Mouse (Mus musculus): ENCODE data around the gene Ubr3. TPM values are rescaled to one million over a fixed set of nuclear protein-coding genes. Genes with fewer than 3 reads are reported as not detected.

Gene Ubr3
- total and polyA plus RNA-seq, 3 experiments = 10.1 to 188 (median 25.3) TPM

DNA sequence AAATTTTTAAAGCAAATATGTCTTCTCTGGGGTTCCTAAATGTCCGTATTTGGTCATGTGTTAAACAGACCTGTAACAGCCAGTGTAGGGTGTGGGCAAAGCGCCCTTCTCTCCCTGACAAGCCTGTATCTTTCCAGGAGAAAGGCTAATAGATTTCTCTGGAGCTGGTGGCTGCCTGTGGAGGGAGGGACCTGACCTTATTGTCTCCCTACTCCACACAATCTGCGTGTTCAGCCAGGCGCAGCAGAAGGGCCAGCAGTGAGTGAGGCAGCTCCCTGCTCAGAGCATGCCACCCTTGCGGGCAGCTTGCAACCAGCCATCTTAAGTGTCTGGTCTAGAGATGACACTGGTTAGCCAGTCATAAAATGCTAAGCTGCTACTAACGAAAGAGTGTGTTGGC, 147.4 kb downstream of the Ubr3 start:
- no peaks in the 10 kb centered on the region for H3K9me3 ChIP-seq (replicated peaks; ENCODE audit: insufficient read depth, low read length)
- no peak overlapping the region for H3K9ac ChIP-seq (ENCODE audit: control insufficient read depth, low read depth, low read length, poor library complexity, severe bottlenecking)
- TF ChIP-seq MYB (IDR thresholded peaks at IDR 0.05; ENCODE audit: low read depth, low read length) (no peak), SIN3A (IDR thresholded peaks at IDR 0.05; ENCODE audit: low read length) (no peak)
- no peak for DNase-seq (ENCODE audit: low read depth, low spot score)
- H3K36me3 ChIP-seq (ENCODE audit: control insufficient read depth in 1 of 2, insufficient read depth in 2 of 2, low read length in 2 of 2) = no peaks in the 10 kb centered on the region
- H3K4me1 ChIP-seq (ENCODE audit: control insufficient read depth in 1 of 2, insufficient read depth in 2 of 2, low read length in 2 of 2) = no peaks in the 10 kb centered on the region
- H3K4me3 ChIP-seq (ENCODE audit: control insufficient read depth in 1 of 2, insufficient read depth in 1 of 2, low read depth in 2 of 2, low read length in 2 of 2) = no peak overlapping the region
- no peaks in the 10 kb centered on the region; a peak in 1 of 4 replicates for H3K27me3 ChIP-seq (ENCODE audit: control insufficient read depth in 1 of 2, insufficient read depth in 2 of 2, low read length in 2 of 2)
- H3K27ac ChIP-seq (ENCODE audit: control insufficient read depth, low read depth, low read length) = no peak overlapping the region
- no peaks in the 10 kb centered on the region for H3K79me2 ChIP-seq (ENCODE audit: control insufficient read depth, insufficient read depth, low read length, poor library complexity)

DNA sequence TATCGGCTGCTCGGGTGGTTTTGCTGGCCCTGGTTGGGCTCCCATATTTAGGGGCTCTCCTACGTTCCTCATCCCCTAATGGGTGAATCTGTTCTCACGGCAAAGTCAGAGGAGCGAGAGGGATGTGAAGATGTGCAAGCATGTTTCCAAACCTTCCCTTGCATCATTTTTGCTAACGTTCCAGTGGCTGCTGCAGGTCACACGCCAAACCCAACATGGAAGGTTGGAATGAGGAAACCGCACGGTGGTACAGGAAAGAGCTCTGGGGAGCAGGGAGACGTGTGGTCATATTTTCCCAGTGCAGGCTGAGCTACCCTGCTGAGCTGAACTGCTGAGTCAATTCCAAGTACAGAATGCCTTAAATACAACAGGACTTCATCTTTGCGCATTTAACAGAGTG, 150.8 kb downstream of the Ubr3 start:
- DNase-seq (ENCODE audit: low read depth, low spot score) = no peak
- no peaks in the 10 kb centered on the region for H3K79me2 ChIP-seq (ENCODE audit: control insufficient read depth, insufficient read depth, low read length, poor library complexity)
- no peaks in the 10 kb centered on the region; a peak in 2 of 4 replicates for H3K27me3 ChIP-seq (ENCODE audit: control insufficient read depth in 1 of 2, insufficient read depth in 2 of 2, low read length in 2 of 2)
- no peak overlapping the region for H3K9ac ChIP-seq (ENCODE audit: control insufficient read depth, low read depth, low read length, poor library complexity, severe bottlenecking)
- H3K27ac ChIP-seq (ENCODE audit: control insufficient read depth, low read depth, low read length) = no peak overlapping the region
- H3K9me3 ChIP-seq (replicated peaks; ENCODE audit: insufficient read depth, low read length) = no peaks in the 10 kb centered on the region
- H3K4me1 ChIP-seq (ENCODE audit: control insufficient read depth in 1 of 2, insufficient read depth in 2 of 2, low read length in 2 of 2) = no peaks in the 10 kb centered on the region
- TF ChIP-seq HCFC1 (IDR thresholded peaks at IDR 0.05; ENCODE audit: low read depth, low read length) (no peak), CTCF (IDR thresholded peaks at IDR 0.05 in 2 of 3, conservative IDR thresholded peaks at IDR 0.05 in 1 of 3; ENCODE audit: control insufficient read depth in 1 of 3, insufficient read depth in 1 of 3, low read depth in 2 of 3, low read length in 3 of 3, poor library complexity in 1 of 3, severe bottlenecking in 1 of 3) (no peak), ZMIZ1 (IDR thresholded peaks at IDR 0.05; ENCODE audit: low read depth, low read length) (no peak)
- no peaks in the 10 kb centered on the region for H3K36me3 ChIP-seq (ENCODE audit: control insufficient read depth in 1 of 2, insufficient read depth in 2 of 2, low read length in 2 of 2)
- no peak overlapping the region for H3K4me3 ChIP-seq (ENCODE audit: control insufficient read depth in 1 of 2, insufficient read depth in 1 of 2, low read depth in 2 of 2, low read length in 2 of 2)

DNA sequence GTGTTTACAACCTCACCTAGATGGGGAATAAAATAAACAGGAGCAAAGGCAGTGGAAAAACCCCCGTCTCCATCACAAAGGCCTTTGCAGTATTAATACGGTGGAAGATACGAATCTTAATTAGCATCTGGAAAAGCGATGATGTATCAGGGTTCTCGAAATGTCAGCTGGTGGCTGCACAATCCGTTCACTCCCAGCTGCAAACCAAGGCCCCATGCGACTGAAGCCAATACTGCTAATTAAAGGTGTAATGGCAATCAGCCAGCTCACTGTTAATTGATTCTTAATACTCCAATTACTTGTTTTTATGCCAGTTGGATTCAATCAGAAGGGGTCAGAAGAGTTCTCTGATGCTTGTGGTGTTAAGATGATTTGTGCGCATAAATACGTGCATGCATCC, 156.8 kb downstream of the Ubr3 start:
- no peaks in the 10 kb centered on the region for H3K79me2 ChIP-seq (ENCODE audit: control insufficient read depth, insufficient read depth, low read length, poor library complexity)
- H3K27me3 ChIP-seq (ENCODE audit: control insufficient read depth in 1 of 2, insufficient read depth in 2 of 2, low read length in 2 of 2) = no peaks in the 10 kb centered on the region; a peak in 2 of 4 replicates
- H3K4me3 ChIP-seq (ENCODE audit: control insufficient read depth in 1 of 2, insufficient read depth in 1 of 2, low read depth in 2 of 2, low read length in 2 of 2) = no peak overlapping the region
- no peaks in the 10 kb centered on the region for H3K4me1 ChIP-seq (ENCODE audit: control insufficient read depth in 1 of 2, insufficient read depth in 2 of 2, low read length in 2 of 2)
- DNase-seq (ENCODE audit: low read depth, low spot score) = no peak
- H3K9me3 ChIP-seq (replicated peaks; ENCODE audit: insufficient read depth, low read length) = no peaks in the 10 kb centered on the region
- no peak overlapping the region for H3K9ac ChIP-seq (ENCODE audit: control insufficient read depth, low read depth, low read length, poor library complexity, severe bottlenecking)
- no peaks in the 10 kb centered on the region for H3K36me3 ChIP-seq (ENCODE audit: control insufficient read depth in 1 of 2, insufficient read depth in 2 of 2, low read length in 2 of 2)
- no peak overlapping the region for H3K27ac ChIP-seq (ENCODE audit: control insufficient read depth, low read depth, low read length)
- TF ChIP-seq MAX (IDR thresholded peaks at IDR 0.05; ENCODE audit: low read length) (no peak), GABPA (IDR thresholded peaks at IDR 0.05; ENCODE audit: low read depth, low read length) (no peak), MAZ (IDR thresholded peaks at IDR 0.05; ENCODE audit: low read depth, low read length) (no peak), POLR2AphosphoS2 (IDR thresholded peaks at IDR 0.05; ENCODE audit: low read length) (no peak), SIN3A (IDR thresholded peaks at IDR 0.05; ENCODE audit: low read length) (no peak), POLR2AphosphoS5 (IDR thresholded peaks at IDR 0.05; ENCODE audit: borderline replicate concordance, low read depth, low read length) (no peak), POLR2A (IDR thresholded peaks at IDR 0.05; ENCODE audit: control insufficient read depth in 1 of 2, insufficient read depth in 1 of 2, low read depth in 1 of 2, low read length in 2 of 2, poor library complexity in 1 of 2) (no peak), TBP (IDR thresholded peaks at IDR 0.05; ENCODE audit: low read depth, low read length) (no peak), MYC (IDR thresholded peaks at IDR 0.05; ENCODE audit: low read depth, low read length) (no peak), RCOR1 (IDR thresholded peaks at IDR 0.05; ENCODE audit: low read depth, low read length) (no peak), CHD1 (IDR thresholded peaks at IDR 0.05; ENCODE audit: low read depth, low read length) (no peak), NELFE (IDR thresholded peaks at IDR 0.05; ENCODE audit: low read depth, low read length) (no peak), TAL1 (IDR thresholded peaks at IDR 0.05; ENCODE audit: low read length) (no peak), HCFC1 (IDR thresholded peaks at IDR 0.05; ENCODE audit: low read depth, low read length) (no peak), TCF12 (IDR thresholded peaks at IDR 0.05; ENCODE audit: low read depth, low read length) (no peak), EP300 (IDR thresholded peaks at IDR 0.05; ENCODE audit: low read depth in 1 of 2, low read length in 2 of 2) (no peak), NRF1 (IDR thresholded peaks at IDR 0.05; ENCODE audit: insufficient read depth, low read depth, low read length, poor library complexity, severe bottlenecking) (no peak)
